Mouse (Mus musculus) limb, embryonic 10.5 days (tissue): ENCODE measurements around the gene Cbx2. TPM values are rescaled to one million over a fixed set of nuclear protein-coding genes. Genes with fewer than 3 reads are reported as not detected.

Source experiments
- DNase-seq: peaks from one replicate; pipeline ENCODE4 v3.0.0-alpha.2; 2017; ENCODE audit warnings: low spot score
- H3K27ac ChIP-seq: fragments of 300-500 bp; sonication (generic); 2 replicates; pipeline ENCODE4 v1.5.1; 2016; ENCODE audit warnings: mild to moderate bottlenecking
- H3K27me3 ChIP-seq: fragments of 300-500 bp; sonication (generic); 2 replicates; pipeline ENCODE4 v1.6.1; 2016; ENCODE audit warnings: low read depth, mild to moderate bottlenecking; ENCODE audit not compliant: poor library complexity, severe bottlenecking
- H3K36me3 ChIP-seq: fragments of 300-500 bp; sonication (generic); 2 replicates; pipeline ENCODE4 v1.6.1; 2016; ENCODE audit warnings: mild to moderate bottlenecking, moderate library complexity
- H3K4me1 ChIP-seq: fragments of 300-500 bp; sonication (generic); 2 replicates; pipeline ENCODE4 v1.6.1; 2016
- H3K4me3 ChIP-seq: fragments of 300-500 bp; sonication (generic); 2 replicates; pipeline ENCODE4 v1.5.1; 2016; ENCODE audit warnings: mild to moderate bottlenecking, moderate library complexity
- H3K9me3 ChIP-seq: fragments of 300-500 bp; sonication (generic); replicated peaks from 2 replicates; pipeline ENCODE4 v1.6.1; 2016; ENCODE audit warnings: mild to moderate bottlenecking
- WGBS: fragments of 180-500 bp; shearing (Covaris S2); methylation state at CpG from one replicate; pipeline ENCODE4 v1.1.7; 2016; 5-methylcytosine and 5-hydroxymethylcytosine counted together
- polyA plus RNA-seq: library from polyadenylated mRNA; unstranded; fragments of >200 nt; fragmentation: Nextera tagmentation; extraction: Ambion mirVana; gene quantifications from 2 replicates; pipeline ENCODE4 v1.2.1, GENCODE M21; 2016

Gene Cbx2
- polyA plus RNA-seq, 1 experiment from 2014 or later, result 170 TPM

DNA sequence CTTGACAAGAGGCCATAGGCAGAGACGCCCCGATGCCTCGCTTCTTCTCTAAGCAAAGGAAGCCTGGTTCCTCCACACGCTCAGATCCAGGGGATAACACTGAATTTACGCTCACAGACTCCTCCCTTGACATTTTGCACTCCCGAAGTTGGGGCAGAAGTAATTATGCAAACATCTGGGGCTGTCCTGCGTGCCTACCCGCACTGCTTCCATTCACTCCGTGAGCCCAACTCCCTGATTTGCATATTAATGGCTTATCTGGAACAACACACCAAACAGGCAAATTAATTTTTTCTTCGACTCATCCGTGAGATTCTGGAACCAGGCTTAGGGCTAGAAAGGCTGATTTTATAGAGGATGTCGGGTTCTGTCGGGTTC, 25.4 kb downstream of the Cbx2 start:
- Histone ChIP-seq H3K27me3 (peaks cover 97% of the 10 kb centered on the region), H3K27ac (peak overlapping the region; percentile 76), H3K4me3 (peak overlapping the region; percentile 47), H3K9me3 (no peaks in the 10 kb centered on the region), H3K36me3 (no peaks in the 10 kb centered on the region), H3K4me1 (peaks cover 71% of the 10 kb centered on the region)
- DNase-seq, result no peak
- 0% methylated on average over 13 of the region's 13 CpGs for WGBS

DNA sequence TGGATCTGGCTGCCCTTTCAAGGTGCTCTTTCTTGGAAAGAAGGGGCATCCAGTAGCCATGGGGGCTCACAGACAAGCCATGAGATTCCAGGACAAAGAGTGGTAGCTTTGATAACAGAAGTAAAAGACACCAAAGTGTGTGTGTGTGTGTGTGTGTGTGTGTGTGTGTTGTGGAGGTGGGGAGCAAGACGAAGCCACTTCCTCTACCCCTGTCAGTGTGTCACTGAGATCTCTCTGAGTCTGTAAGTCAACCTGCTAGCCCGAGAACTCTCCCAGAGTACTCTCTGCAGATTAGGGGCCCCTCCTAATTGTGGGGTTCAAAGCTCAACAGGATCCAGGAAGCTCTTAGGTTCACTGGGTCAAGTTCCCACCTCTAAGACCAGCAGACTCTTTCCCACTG, 27.6 kb downstream of the Cbx2 start:
- Histone ChIP-seq H3K36me3 (no peaks in the 10 kb centered on the region), H3K4me1 (peaks cover 71% of the 10 kb centered on the region), H3K27me3 (peaks cover 95% of the 10 kb centered on the region), H3K27ac (no peak overlapping the region), H3K9me3 (no peaks in the 10 kb centered on the region), H3K4me3 (no peak overlapping the region)
- DNase-seq, result no peak
- 13% methylated on average over 2 of the region's 2 CpGs for WGBS

DNA sequence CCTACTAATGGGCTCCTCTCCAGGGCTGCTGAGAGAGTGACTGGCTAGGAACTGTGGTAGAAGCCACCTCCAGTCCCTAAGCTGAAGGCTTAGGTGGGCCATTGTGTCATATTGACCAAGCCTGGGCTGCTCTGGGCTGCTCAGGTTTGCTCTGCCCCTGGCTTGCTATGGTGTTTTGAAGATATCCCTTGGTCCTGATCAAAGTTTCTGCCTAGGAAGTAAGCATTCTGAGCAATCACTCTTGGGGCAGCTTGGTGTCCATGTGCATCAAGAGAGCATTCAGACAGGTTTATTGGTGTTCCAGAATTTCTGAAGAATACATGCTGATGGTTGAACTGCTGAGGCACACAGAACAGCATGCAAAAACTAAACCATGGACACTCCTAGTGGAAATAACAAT, 28.7 kb downstream of the Cbx2 start:
- Histone ChIP-seq H3K4me1 (peaks cover 71% of the 10 kb centered on the region), H3K9me3 (no peaks in the 10 kb centered on the region), H3K27me3 (peaks cover 95% of the 10 kb centered on the region), H3K36me3 (no peaks in the 10 kb centered on the region), H3K27ac (no peak overlapping the region), H3K4me3 (no peak overlapping the region)
- no peak for DNase-seq

DNA sequence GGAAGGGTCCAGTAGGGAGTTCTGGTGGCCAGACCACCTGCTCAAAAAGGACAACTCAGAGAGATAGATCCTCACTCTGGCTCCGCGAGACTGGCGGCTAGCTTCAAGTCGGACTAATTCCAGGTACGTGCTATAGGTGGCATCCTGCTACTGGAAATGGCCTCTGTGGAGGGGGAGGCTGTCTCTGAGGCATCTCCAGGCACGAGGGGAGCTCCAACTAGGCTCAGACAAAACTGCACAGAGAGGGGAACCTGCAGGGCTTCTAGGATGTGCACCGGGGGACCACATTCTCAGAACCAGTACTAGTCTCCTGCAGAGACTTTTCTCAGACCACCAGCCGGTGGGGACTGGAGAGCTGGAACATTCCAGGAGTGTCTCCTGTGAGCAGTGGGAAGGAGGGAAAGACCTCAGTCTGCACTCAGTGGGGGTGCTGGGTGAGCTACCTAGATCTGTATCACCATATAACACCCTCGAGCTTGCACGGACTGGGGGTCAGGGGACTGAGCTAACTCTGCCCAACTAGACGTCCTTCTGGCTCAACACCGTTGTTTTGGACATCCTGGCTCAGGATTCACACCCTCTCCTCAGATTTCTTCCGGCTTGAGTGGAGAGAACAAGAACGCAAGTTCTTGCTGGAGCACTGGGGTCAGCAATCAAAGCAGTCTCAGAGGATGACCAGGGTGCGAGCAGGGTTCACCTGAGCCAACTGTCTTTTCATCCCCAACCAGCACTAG, 29.3 kb downstream of the Cbx2 start:
- Histone ChIP-seq H3K4me3 (peak overlapping the region; percentile 55), H3K4me1 (peaks cover 71% of the 10 kb centered on the region), H3K36me3 (no peaks in the 10 kb centered on the region), H3K9me3 (no peaks in the 10 kb centered on the region), H3K27me3 (peaks cover 94% of the 10 kb centered on the region), H3K27ac (peak overlapping the region; percentile 93)
- 3% methylated on average over 15 of the region's 15 CpGs for WGBS
- DNase-seq, result peak; percentile 56

DNA sequence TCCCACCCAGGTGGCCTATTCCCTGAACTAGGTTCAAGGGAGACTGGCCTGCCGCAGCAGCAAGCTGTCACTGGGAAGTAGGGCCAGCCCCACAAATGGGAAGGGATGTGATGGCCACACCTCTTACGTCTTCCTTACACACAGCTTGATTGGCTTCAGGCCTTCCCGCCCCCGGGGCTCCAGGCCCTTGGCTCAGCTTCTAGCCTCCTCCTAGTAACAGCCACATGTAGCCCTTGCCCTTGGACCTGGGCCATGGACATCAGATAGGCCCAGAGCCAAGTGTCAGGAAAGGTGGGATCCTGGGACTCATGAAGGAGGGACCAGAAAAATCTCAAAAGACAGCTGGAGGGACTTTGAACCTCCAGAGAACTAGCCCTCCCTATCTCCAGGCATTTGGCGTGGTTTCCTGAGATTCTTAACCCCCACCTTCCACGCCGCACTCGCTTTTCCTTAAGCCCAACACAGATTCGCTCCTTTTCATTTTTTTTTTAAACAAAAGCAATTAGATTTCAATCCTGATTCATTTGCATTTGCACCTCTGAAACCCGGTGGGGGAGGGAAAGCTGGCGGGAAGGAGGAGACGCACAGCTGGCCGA, 30.0 kb downstream of the Cbx2 start:
- no peaks in the 10 kb centered on the region for H3K9me3 ChIP-seq
- peak overlapping the region; percentile 93 for H3K27ac ChIP-seq
- peak overlapping the region; percentile 55 for H3K4me3 ChIP-seq
- H3K36me3 ChIP-seq, result no peaks in the 10 kb centered on the region
- peak; percentile 78 for DNase-seq
- WGBS, result under 1% methylated on average over 13 of the region's 13 CpGs
- H3K27me3 ChIP-seq, result peaks cover 94% of the 10 kb centered on the region
- peaks cover 71% of the 10 kb centered on the region for H3K4me1 ChIP-seq

DNA sequence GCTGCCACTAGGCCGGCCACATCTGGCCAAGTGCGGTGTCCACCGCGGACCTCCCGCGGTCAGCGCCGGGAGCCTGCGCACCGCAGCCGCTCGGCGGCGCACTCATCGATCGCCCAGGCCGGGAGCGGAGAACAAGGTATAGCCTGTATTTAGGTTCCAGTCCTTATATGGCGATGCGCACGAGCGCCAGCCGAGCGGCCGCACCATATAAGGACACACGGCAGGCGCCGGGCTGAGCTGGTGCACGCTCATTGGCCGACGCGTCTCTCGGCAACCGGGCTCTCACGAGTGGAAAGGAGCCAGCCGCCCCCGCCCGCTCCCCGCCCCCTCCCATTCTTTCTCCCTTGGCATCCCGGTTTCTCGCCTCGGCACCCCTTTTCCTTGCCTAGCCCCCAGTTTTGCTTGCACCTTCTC, 30.5 kb downstream of the Cbx2 start:
- peak overlapping the region; percentile 93 for H3K27ac ChIP-seq
- 2% methylated on average over 41 of the region's 42 CpGs for WGBS

DNA sequence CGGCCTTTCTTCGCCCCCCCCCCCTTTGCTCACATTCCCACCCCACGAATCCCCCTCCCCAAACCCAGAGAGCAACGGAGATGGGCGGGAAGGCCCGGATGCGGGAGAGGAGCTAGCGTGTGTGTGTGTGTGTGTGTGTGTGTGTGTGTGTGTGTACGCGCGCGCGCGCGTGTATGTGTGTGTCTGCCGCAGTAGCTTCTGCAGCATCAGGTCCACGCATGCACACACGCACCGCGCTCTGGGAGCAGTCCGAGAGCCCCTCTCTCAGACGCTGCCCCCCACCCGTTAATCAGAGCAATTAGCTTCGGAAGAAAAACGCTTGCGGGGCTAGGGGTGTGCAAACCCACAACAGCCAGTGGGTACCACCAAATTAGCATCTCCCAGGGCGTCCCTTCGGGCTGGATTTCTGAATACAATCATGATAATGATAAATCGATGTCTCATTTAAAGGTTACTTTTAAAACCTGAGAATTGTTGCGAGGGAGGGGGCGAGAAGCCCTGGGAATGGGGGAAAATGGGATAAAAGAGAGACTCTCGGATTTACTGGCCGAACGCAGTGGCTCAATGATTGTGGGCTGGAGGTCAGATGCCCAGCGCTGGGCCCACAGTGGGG, 31.1 kb downstream of the Cbx2 start:
- peak; percentile 52 for DNase-seq
- Histone ChIP-seq H3K27me3 (peaks cover 94% of the 10 kb centered on the region), H3K4me1 (peaks cover 72% of the 10 kb centered on the region), H3K9me3 (no peaks in the 10 kb centered on the region), H3K36me3 (no peaks in the 10 kb centered on the region), H3K27ac (peak overlapping the region; percentile 93), H3K4me3 (peak overlapping the region; percentile 55)
- WGBS, result 2% methylated on average over 34 of the region's 35 CpGs

More for the DNA sequence above, 30.5 kb downstream of the Cbx2 start:
- Histone ChIP-seq H3K4me3 (peak overlapping the region; percentile 55), H3K4me1 (peaks cover 71% of the 10 kb centered on the region), H3K36me3 (no peaks in the 10 kb centered on the region), H3K9me3 (no peaks in the 10 kb centered on the region), H3K27me3 (peaks cover 94% of the 10 kb centered on the region)
- DNase-seq, result peak; percentile 91

DNA sequence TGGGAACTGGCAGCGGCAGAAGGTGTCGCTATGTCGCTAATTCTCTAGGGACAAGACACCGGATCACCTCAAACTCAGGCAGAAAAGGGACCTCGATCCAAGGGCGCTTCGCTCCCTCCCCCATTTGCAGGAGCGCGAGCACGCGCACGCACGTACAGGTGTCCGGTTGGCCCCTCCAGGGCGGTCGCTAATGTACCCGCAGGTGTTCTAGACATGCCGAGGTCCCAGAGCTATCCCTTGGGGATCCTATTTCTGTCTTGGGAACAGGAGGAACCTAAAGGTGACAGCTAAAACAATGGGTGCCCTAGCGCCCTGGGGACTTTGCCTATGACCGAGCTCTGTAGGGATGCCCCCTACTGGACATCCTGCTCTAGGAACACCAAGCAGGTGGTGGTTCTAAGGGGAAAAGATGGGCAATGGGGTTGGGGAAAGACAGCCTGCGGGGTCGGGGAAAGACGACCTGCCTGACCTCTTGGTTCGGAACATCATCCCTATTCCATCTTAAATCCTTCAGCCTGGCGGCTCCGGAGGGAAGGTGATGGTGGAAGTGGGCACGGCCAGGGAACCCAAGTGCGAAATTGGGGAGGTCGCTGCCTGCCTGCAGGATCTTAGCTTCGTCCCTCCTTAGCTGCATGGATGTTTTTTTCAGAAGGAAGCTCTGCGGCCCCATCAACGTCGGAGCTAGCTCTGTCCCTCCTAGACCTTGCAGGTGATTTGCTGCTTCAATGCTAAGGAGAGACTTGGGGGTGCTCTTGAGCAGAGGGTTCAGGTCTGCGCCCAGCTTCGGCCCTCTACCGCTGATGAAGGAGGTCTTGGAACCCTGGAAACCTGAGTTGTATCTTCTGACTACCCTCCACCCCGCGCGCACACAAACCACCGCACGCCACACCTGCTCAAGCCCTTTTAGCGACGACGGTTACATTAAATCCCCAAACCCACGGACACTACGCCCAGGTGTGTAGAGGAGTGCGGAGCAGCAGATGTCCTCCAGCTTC, 31.9 kb downstream of the Cbx2 start:
- WGBS, result 3% methylated on average over 47 of the region's 47 CpGs
- H3K9me3 ChIP-seq, result no peaks in the 10 kb centered on the region

DNA sequence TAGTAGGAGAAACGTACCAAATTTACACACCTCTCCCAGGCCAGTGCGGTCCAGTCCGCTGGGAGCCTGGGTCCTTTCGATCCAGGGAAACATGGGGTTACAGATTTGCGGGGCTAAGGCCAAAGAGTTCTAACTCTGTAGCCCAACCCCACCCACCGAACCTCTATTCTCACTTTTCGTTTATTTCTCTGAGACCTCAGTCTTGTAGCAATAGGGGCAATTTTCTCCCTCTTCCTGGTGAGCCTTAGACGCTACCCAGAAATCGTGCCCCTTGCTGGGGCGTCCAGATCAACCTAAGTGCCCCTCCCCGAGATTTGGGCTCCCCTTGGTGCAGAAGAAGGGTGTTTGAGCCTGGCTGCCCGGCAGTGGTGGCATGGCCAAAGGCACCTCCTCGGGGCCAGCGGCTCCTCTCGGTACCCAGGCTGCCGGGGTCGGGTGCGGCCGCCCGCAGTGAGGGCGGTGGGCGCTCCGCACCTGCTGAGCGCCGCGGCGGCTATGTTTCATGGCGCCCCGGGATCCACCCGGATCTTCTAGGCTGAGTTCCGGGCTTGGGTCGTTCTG, 32.9 kb downstream of the Cbx2 start:
- DNase-seq, result peak; percentile 54
- no peaks in the 10 kb centered on the region for H3K9me3 ChIP-seq

More for the DNA sequence above, 31.9 kb downstream of the Cbx2 start:
- Histone ChIP-seq H3K4me3 (peak overlapping the region; percentile 55), H3K27me3 (peaks cover 94% of the 10 kb centered on the region), H3K27ac (peak overlapping the region; percentile 93), H3K4me1 (peaks cover 76% of the 10 kb centered on the region), H3K36me3 (no peaks in the 10 kb centered on the region)
- peak; percentile 66 for DNase-seq

DNA sequence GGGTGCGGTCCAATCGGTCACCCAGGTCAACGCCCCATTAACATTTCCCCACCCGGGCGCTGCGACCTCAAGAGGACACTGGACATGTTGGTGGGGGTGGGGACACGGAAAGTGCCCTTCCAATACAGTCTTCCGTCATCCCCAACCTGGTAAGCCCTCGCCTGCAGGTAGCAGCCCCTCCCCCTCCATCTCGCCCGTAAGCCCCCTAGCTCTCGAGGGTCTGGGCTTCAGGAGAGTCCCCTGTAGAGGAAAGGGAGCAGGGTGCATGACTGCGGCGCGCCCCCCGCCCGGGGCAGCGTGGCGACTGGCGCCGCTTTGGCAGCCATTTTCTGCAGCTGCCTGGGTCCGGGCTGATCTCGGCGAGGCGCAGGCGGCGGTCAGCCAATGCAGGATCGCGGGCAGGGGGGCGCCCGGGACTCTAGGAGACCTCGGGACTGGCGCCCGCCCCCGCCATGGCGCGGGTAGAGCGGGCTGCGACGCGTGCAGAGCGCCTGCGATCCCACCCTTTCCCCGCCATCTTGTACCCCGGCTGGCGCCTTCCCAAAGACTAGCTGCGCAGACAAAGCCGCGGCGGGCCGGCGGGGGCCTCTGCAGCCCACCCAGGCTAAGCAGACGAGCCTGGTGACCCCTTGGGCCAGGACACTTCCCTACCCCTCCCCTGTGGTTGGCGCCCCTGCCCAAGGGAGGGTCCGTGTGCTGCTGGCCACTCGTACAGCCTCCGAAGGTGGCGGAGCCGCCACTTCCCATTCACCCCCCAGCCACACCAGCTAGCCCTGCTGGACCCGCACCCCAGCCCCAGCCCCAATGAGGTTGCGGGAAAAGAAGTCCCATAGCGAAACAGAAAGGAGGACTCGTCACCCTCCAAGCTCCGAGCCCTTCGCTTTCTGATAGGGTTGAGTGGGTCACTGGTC, 33.8 kb downstream of the Cbx2 start:
- peak; percentile 84 for DNase-seq
- Histone ChIP-seq H3K27ac (peak overlapping the region; percentile 98), H3K4me1 (peaks cover 76% of the 10 kb centered on the region), H3K4me3 (peak overlapping the region; percentile 75), H3K27me3 (peaks cover 94% of the 10 kb centered on the region), H3K36me3 (no peaks in the 10 kb centered on the region), H3K9me3 (no peaks in the 10 kb centered on the region)
- under 1% methylated on average over 65 of the region's 65 CpGs for WGBS

More for the DNA sequence above, 32.9 kb downstream of the Cbx2 start:
- Histone ChIP-seq H3K27me3 (peaks cover 94% of the 10 kb centered on the region), H3K36me3 (no peaks in the 10 kb centered on the region), H3K4me3 (peak overlapping the region; percentile 75), H3K27ac (peak overlapping the region; percentile 72), H3K4me1 (peaks cover 76% of the 10 kb centered on the region)
- WGBS, result 1% methylated on average over 32 of the region's 32 CpGs

DNA sequence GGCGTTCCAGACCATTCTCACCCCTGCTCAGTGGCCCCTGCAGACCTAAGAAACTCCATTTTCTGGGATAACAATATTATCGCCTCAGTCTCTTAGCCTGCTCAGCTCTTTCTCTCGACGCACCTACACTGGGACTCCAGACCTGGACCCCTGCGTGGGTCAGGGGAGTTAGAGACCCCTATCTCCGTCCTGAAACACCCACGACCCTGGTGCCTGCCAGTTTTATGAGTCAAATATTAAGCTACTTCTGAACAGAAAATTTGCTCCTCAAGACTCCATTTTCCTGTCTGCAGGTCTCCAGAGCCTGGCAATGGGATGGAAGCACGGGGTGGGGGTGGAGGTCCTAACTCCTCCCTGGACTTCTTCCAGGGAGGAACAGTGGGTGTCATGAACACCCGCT, 34.5 kb downstream of the Cbx2 start:
- peak overlapping the region; percentile 98 for H3K27ac ChIP-seq
- 2% methylated on average over 9 of the region's 9 CpGs for WGBS
- peak overlapping the region; percentile 75 for H3K4me3 ChIP-seq
- peaks cover 94% of the 10 kb centered on the region for H3K27me3 ChIP-seq
- H3K4me1 ChIP-seq, result peaks cover 69% of the 10 kb centered on the region
- H3K9me3 ChIP-seq, result no peaks in the 10 kb centered on the region
- DNase-seq, result peak; percentile 55
- H3K36me3 ChIP-seq, result no peaks in the 10 kb centered on the region
